Mouse (Mus musculus) MEL (cell line): ENCODE measurements around the gene Aff1. TPM values are rescaled to one million over a fixed set of nuclear protein-coding genes. Genes with fewer than 3 reads are reported as not detected.

Source experiments
- DNase-seq: peaks from one replicate; pipeline ENCODE4 v3.0.0; 2011; ENCODE audit warnings: low read depth, low spot score
- H3K27ac ChIP-seq: 2 replicates; pipeline ENCODE4 v1.5.1; 2012; ENCODE audit warnings: low read depth, mild to moderate bottlenecking, control low read depth, low read length, moderate library complexity; ENCODE audit not compliant: control insufficient read depth
- H3K27me3 ChIP-seq, 2 experiments: fragments of 150-350 bp in 1 of 2; sonication (generic) in 1 of 2; 2 replicates each; pipeline ENCODE4 v1.6.1; 2012; ENCODE audit warnings: low read length in 2 of 2, mild to moderate bottlenecking in 2 of 2, improper control_type of control experiment in 1 of 2, moderate library complexity in 1 of 2; ENCODE audit not compliant: insufficient read depth in 2 of 2, control insufficient read depth in 1 of 2
- H3K36me3 ChIP-seq, 2 experiments: 2 replicates each; pipeline ENCODE4 v1.6.1; 2012 to 2014; ENCODE audit warnings: low read length in 2 of 2, improper control_type of control experiment in 1 of 2, inconsistent platforms in 1 of 2, mild to moderate bottlenecking in 1 of 2; ENCODE audit not compliant: insufficient read depth in 2 of 2, control insufficient read depth in 1 of 2
- H3K4me1 ChIP-seq, 2 experiments: fragments of 150-350 bp in 1 of 2; sonication (generic) in 1 of 2; 2 replicates each; pipeline ENCODE4 v1.6.1; 2012; ENCODE audit warnings: low read length in 2 of 2, improper control_type of control experiment in 1 of 2, mild to moderate bottlenecking in 1 of 2; ENCODE audit not compliant: insufficient read depth in 2 of 2, control insufficient read depth in 1 of 2
- H3K4me3 ChIP-seq, 2 experiments: fragments of 150-350 bp in 1 of 2; sonication (generic) in 1 of 2; 2 replicates each; pipeline ENCODE4 v1.5.1; 2012; ENCODE audit warnings: low read depth in 2 of 2, low read length in 2 of 2, mild to moderate bottlenecking in 2 of 2, moderate library complexity in 2 of 2, control low read depth in 1 of 2, improper control_type of control experiment in 1 of 2; ENCODE audit not compliant: control insufficient read depth in 1 of 2, insufficient read depth in 1 of 2
- H3K79me2 ChIP-seq: 2 replicates; pipeline ENCODE4 v1.6.1; 2012; ENCODE audit warnings: mild to moderate bottlenecking, low read length, moderate library complexity; ENCODE audit not compliant: control insufficient read depth, poor library complexity, insufficient read depth
- H3K9ac ChIP-seq: 2 replicates; pipeline ENCODE4 v1.6.1; 2012; ENCODE audit warnings: low read depth, mild to moderate bottlenecking, control low read depth, low read length, moderate library complexity; ENCODE audit not compliant: control insufficient read depth, poor library complexity, severe bottlenecking
- H3K9me3 ChIP-seq: fragments of 150-350 bp; sonication (generic); replicated peaks from 2 replicates; pipeline ENCODE4 v1.6.1; 2012; ENCODE audit warnings: mild to moderate bottlenecking, low read length, improper control_type of control experiment, moderate library complexity; ENCODE audit not compliant: insufficient read depth
- BHLHE40 ChIP-seq: IDR thresholded peaks from 2 replicates; pipeline ENCODE4 v1.6.1; 2012; ENCODE audit warnings: low read depth, mild to moderate bottlenecking, inconsistent platforms, low read length, improper control_type of control experiment, borderline replicate concordance
- CHD1 ChIP-seq: IDR thresholded peaks from 2 replicates; pipeline ENCODE4 v1.6.1; 2012; ENCODE audit warnings: low read depth, mild to moderate bottlenecking, inconsistent platforms, low read length, improper control_type of control experiment
- CHD2 ChIP-seq: IDR thresholded peaks from 2 replicates; pipeline ENCODE4 v1.6.1; 2011; ENCODE audit warnings: low read length, improper control_type of control experiment
- GATA1 ChIP-seq: IDR thresholded peaks from 2 replicates; pipeline ENCODE4 v1.6.1; 2011; ENCODE audit warnings: low read depth, low read length, improper control_type of control experiment
- KAT2A ChIP-seq: conservative IDR thresholded peaks from 2 replicates; pipeline ENCODE4 v1.6.1; 2012; ENCODE audit warnings: low read depth, low read length, improper control_type of control experiment, inconsistent platforms
- MAFK ChIP-seq: IDR thresholded peaks from 2 replicates; pipeline ENCODE4 v1.6.1; 2011; ENCODE audit warnings: low read depth, mild to moderate bottlenecking, low read length, improper control_type of control experiment, borderline replicate concordance
- MXI1 ChIP-seq: IDR thresholded peaks from 2 replicates; pipeline ENCODE4 v1.6.1; 2011; ENCODE audit warnings: mild to moderate bottlenecking, low read depth, low read length, improper control_type of control experiment
- MYB ChIP-seq: IDR thresholded peaks from 2 replicates; pipeline ENCODE4 v1.6.1; 2011; ENCODE audit warnings: mild to moderate bottlenecking, low read depth, low read length, improper control_type of control experiment
- MYC ChIP-seq: IDR thresholded peaks from 2 replicates; pipeline ENCODE4 v1.6.1; 2011; ENCODE audit warnings: low read depth, mild to moderate bottlenecking, low read length, improper control_type of control experiment, moderate library complexity
- NELFE ChIP-seq: IDR thresholded peaks from 2 replicates; pipeline ENCODE4 v1.6.1; 2011; ENCODE audit warnings: low read depth, low read length, improper control_type of control experiment
- NRF1 ChIP-seq: IDR thresholded peaks from 2 replicates; pipeline ENCODE4 v1.6.1; 2014; ENCODE audit warnings: low read depth, mild to moderate bottlenecking, inconsistent platforms, low read length, improper control_type of control experiment, moderate library complexity; ENCODE audit not compliant: poor library complexity, insufficient read depth, severe bottlenecking
- POLR2AphosphoS2 ChIP-seq: IDR thresholded peaks from 2 replicates; pipeline ENCODE4 v1.6.1; 2011; ENCODE audit warnings: low read length, improper control_type of control experiment
- POLR2AphosphoS5 ChIP-seq: IDR thresholded peaks from 2 replicates; pipeline ENCODE4 v1.6.1; 2012; ENCODE audit warnings: low read depth, borderline replicate concordance, mild to moderate bottlenecking, inconsistent platforms, low read length, moderate library complexity, mixed read lengths
- RAD21 ChIP-seq: IDR thresholded peaks from 2 replicates; pipeline ENCODE4 v1.6.1; 2011; ENCODE audit warnings: mild to moderate bottlenecking, low read depth, low read length, improper control_type of control experiment
- RCOR1 ChIP-seq: IDR thresholded peaks from 2 replicates; pipeline ENCODE4 v1.6.1; 2012; ENCODE audit warnings: low read depth, mild to moderate bottlenecking, inconsistent platforms, low read length, improper control_type of control experiment
- SIN3A ChIP-seq: IDR thresholded peaks from 2 replicates; pipeline ENCODE4 v1.6.1; 2012; ENCODE audit warnings: low read length, improper control_type of control experiment, inconsistent platforms
- SMC3 ChIP-seq: IDR thresholded peaks from 2 replicates; pipeline ENCODE4 v1.6.1; 2011; ENCODE audit warnings: low read depth, low read length, improper control_type of control experiment
- UBTF ChIP-seq: IDR thresholded peaks from 2 replicates; pipeline ENCODE4 v1.6.1; 2012; ENCODE audit warnings: low read depth, mild to moderate bottlenecking, inconsistent platforms, low read length, improper control_type of control experiment, moderate library complexity, borderline replicate concordance; ENCODE audit not compliant: insufficient read depth
- USF1 ChIP-seq: IDR thresholded peaks from 2 replicates; pipeline ENCODE4 v1.6.1; 2014; ENCODE audit warnings: low read depth, mild to moderate bottlenecking, inconsistent platforms, low read length, improper control_type of control experiment, moderate library complexity
- ZC3H11A ChIP-seq: IDR thresholded peaks from 2 replicates; pipeline ENCODE4 v1.6.1; 2012; ENCODE audit warnings: low read depth, mild to moderate bottlenecking, inconsistent platforms, low read length, improper control_type of control experiment
- ZMIZ1 ChIP-seq: IDR thresholded peaks from 2 replicates; pipeline ENCODE4 v1.6.1; 2012; ENCODE audit warnings: low read depth, mild to moderate bottlenecking, inconsistent platforms, low read length, improper control_type of control experiment, moderate library complexity
- ZNF384 ChIP-seq: IDR thresholded peaks from 2 replicates; pipeline ENCODE4 v1.6.1; 2012; ENCODE audit warnings: low read depth, mild to moderate bottlenecking, inconsistent platforms, low read length, improper control_type of control experiment
- polyA plus RNA-seq, 2 experiments: library from polyadenylated mRNA; stranded (reverse) in 1 of 2; unstranded in 1 of 2; fragments of >175 nt in 1 of 2; fragments of >200 nt in 1 of 2; gene quantifications; 2 replicates each; pipeline versions ENCODE4 v1.2.1 to v1.2.4; 2012; ENCODE audit warnings: low replicate concordance in 2 of 2, low read depth in 1 of 2; ENCODE audit not compliant: insufficient read length in 2 of 2, insufficient read depth in 1 of 2, missing spikeins in 1 of 2
- total RNA-seq: library from RNA; depleted of rRNA; stranded (reverse); fragments of 300-350 nt; gene quantifications from 2 replicates; pipeline ENCODE4 v1.2.3, GENCODE M21; 2012

The Aff1 gene
- total and polyA plus RNA-seq, 3 experiments = 5.4 to 13.4 TPM; not detected in 1

- TF ChIP-seq RAD21 (no peak), SIN3A (no peak), ZC3H11A (no peak)
Observed at GRCm38 (mm10) chr5:103803386-103803785, 111.2 kb downstream of the Aff1 start (continued).

- no peak overlapping the region for H3K27ac ChIP-seq
- peaks cover 3% of the 10 kb centered on the region; the same call in 1 of the 2 replicates for H3K79me2 ChIP-seq
- no peaks in the 10 kb centered on the region for H3K4me1 ChIP-seq
- H3K27me3 ChIP-seq = no peaks in the 10 kb centered on the region
- DNase-seq = no peak
- no peaks in the 10 kb centered on the region for H3K9me3 ChIP-seq
- no peak overlapping the region for H3K4me3 ChIP-seq
- H3K9ac ChIP-seq = no peak overlapping the region
- H3K36me3 ChIP-seq = peaks cover 0 to 8% of the 10 kb centered on the region in 2 experiments; a peak in 2 of 4 replicates
- TF ChIP-seq MYB = no peak
- no peak for TF ChIP-seq USF1
- no peak for TF ChIP-seq BHLHE40
- TF ChIP-seq MAFK = no peak
- TF ChIP-seq NELFE = no peak
- no peak for TF ChIP-seq MYC
- TF ChIP-seq POLR2AphosphoS5 = no peak
- no peak for TF ChIP-seq CHD2
- no peak for TF ChIP-seq KAT2A
- no peak for TF ChIP-seq UBTF
- TF ChIP-seq GATA1 = no peak
- no peak for TF ChIP-seq SMC3
- no peak for TF ChIP-seq RAD21
- TF ChIP-seq CHD1 = no peak
- no peak for TF ChIP-seq POLR2AphosphoS2
- TF ChIP-seq RCOR1 = no peak
- TF ChIP-seq MXI1 = no peak
- TF ChIP-seq NRF1 = no peak
- no peak for TF ChIP-seq ZNF384
- no peak for TF ChIP-seq ZMIZ1
- TF ChIP-seq, all 39 proteins: peak for 0
Observed at GRCm38 (mm10) chr5:103803927-103804590, 111.9 kb downstream of the Aff1 start.
